Mouse (Mus musculus) hindbrain, embryonic 11.5 days (tissue): ENCODE data around the gene Cntnap5b. TPM values are rescaled to one million over a fixed set of nuclear protein-coding genes. Genes with fewer than 3 reads are reported as not detected.
A peak's percentile ranks its signal among the peaks of the same experiment; 100 is the strongest.

Experiments
- ATAC-seq: fragments of 200-750 bp; cut with Nextera tagmentation; 2 replicates; pipeline ENCODE4 v1.8.0; 2017; ENCODE audit warnings: mild to moderate bottlenecking, moderate TSS enrichment, moderate library complexity; ENCODE audit not compliant: low FRiP score
- DNase-seq: peaks from one replicate; pipeline ENCODE4 v3.0.0-alpha.2; 2015; ENCODE audit warnings: low spot score
- H3K27ac ChIP-seq: fragments of 300-500 bp; sonication (generic); 2 replicates; pipeline ENCODE4 v1.5.1; 2014; ENCODE audit warnings: mild to moderate bottlenecking, low read depth, low read length
- H3K27me3 ChIP-seq: fragments of 300-500 bp; sonication (generic); 2 replicates; pipeline ENCODE4 v1.6.1; 2014; ENCODE audit warnings: mild to moderate bottlenecking, low read length, moderate library complexity, mixed read lengths; ENCODE audit not compliant: control insufficient read depth, insufficient read depth
- H3K36me3 ChIP-seq: fragments of 300-500 bp; sonication (generic); 2 replicates; pipeline ENCODE4 v1.6.1; 2014; ENCODE audit warnings: mild to moderate bottlenecking, low read length, moderate library complexity, mixed read lengths; ENCODE audit not compliant: control insufficient read depth, insufficient read depth
- H3K4me1 ChIP-seq: fragments of 300-500 bp; sonication (generic); replicated peaks from 2 replicates; pipeline ENCODE4 v1.6.1; 2014; ENCODE audit warnings: low read length, mixed read lengths; ENCODE audit not compliant: control insufficient read depth, insufficient read depth
- H3K4me2 ChIP-seq: fragments of 300-500 bp; sonication (generic); replicated peaks from 2 replicates; pipeline ENCODE4 v1.6.1; 2014; ENCODE audit warnings: mild to moderate bottlenecking, low read depth, low read length
- H3K4me3 ChIP-seq: fragments of 300-500 bp; sonication (generic); 2 replicates; pipeline ENCODE4 v1.5.1; 2014; ENCODE audit warnings: low read depth, low read length
- H3K9ac ChIP-seq: fragments of 300-500 bp; sonication (generic); 2 replicates; pipeline ENCODE4 v1.6.1; 2014; ENCODE audit warnings: low read depth, low read length
- H3K9me3 ChIP-seq: fragments of 300-500 bp; sonication (generic); 2 replicates; pipeline ENCODE4 v1.6.1; 2016; ENCODE audit warnings: low read length; ENCODE audit not compliant: control insufficient read depth
- WGBS: fragments of 180-500 bp; shearing (Covaris S2); extraction: QIAGEN DNeasy Blood & Tissue Kit; methylation state at CpG from one replicate; pipeline ENCODE4 v1.1.7; 2014; 5-methylcytosine and 5-hydroxymethylcytosine counted together
- polyA plus RNA-seq: library from polyadenylated mRNA; unstranded; fragments of >200 nt; fragmentation: Nextera tagmentation; extraction: Ambion mirVana; gene quantifications from 2 replicates; pipeline ENCODE4 v1.2.1, GENCODE M21; 2014

Gene Cntnap5b
- polyA plus RNA-seq = 0.28 and 0.39 TPM in 2 replicates

- H3K4me2 ChIP-seq = peak within 1 kb of the TSS; percentile 42
- peak within 1 kb of the TSS; percentile 24 for H3K4me3 ChIP-seq
- no peaks in the 10 kb centered on the region for H3K36me3 ChIP-seq
- no peaks in the 10 kb centered on the region for H3K4me1 ChIP-seq
- DNase-seq (no peak), ATAC-seq (peak; percentile 51; the same call in 1 of the 2 replicates)
- H3K27ac ChIP-seq = no peak within 1 kb of the TSS
- H3K9ac ChIP-seq = no peak within 1 kb of the TSS
- H3K27me3 ChIP-seq = no peaks in the 10 kb centered on the region
- 28% methylated on average over 7 of the region's 7 CpGs for WGBS
- no peaks in the 10 kb centered on the region for H3K9me3 ChIP-seq
Measured at GRCm38 (mm10) chr1:99772614-99773013, at the start of gene Cntnap5b. Gene Cntnap5b (plus strand): TSS chr1:99772765.

- DNase-seq (no peak), ATAC-seq (no peak)
- H3K27ac ChIP-seq = no peak overlapping the region
- WGBS = 84% methylated on average over 1 of the region's 1 CpGs
- no peak overlapping the region for H3K4me2 ChIP-seq
- no peak overlapping the region for H3K4me3 ChIP-seq
- H3K36me3 ChIP-seq = no peaks in the 10 kb centered on the region
- H3K4me1 ChIP-seq = no peaks in the 10 kb centered on the region
- no peaks in the 10 kb centered on the region for H3K27me3 ChIP-seq
- H3K9ac ChIP-seq = no peak overlapping the region
- H3K9me3 ChIP-seq = no peaks in the 10 kb centered on the region
Measured at GRCm38 (mm10) chr1:99759996-99760395, 12.6 kb upstream of the Cntnap5b start.

GRCm38 (mm10) chr1:99772183-99772582 lies 382 bp upstream of the Cntnap5b start:
- H3K4me3 ChIP-seq = peak overlapping the region; percentile 24

GRCm38 (mm10) chr1:99774144-99774543 lies 1.6 kb downstream of the Cntnap5b start:
- ATAC-seq (peak; percentile 22; the same call in 1 of the 2 replicates), DNase-seq (peak; percentile 46)
- 7% methylated on average over 4 of the region's 4 CpGs for WGBS
- Histone ChIP-seq H3K9me3 (no peaks in the 10 kb centered on the region), H3K4me1 (no peaks in the 10 kb centered on the region), H3K27ac (no peak overlapping the region), H3K9ac (no peak overlapping the region), H3K27me3 (no peaks in the 10 kb centered on the region), H3K4me2 (no peak overlapping the region), H3K4me3 (no peak overlapping the region), H3K36me3 (no peaks in the 10 kb centered on the region)

More at GRCm38 (mm10) chr1:99772183-99772582, 382 bp upstream of the Cntnap5b start:
- under 1% methylated on average over 19 of the region's 19 CpGs for WGBS
- Histone ChIP-seq H3K27ac (no peak overlapping the region), H3K4me2 (peak overlapping the region; percentile 42), H3K9me3 (no peaks in the 10 kb centered on the region), H3K4me1 (no peaks in the 10 kb centered on the region), H3K9ac (no peak overlapping the region), H3K36me3 (no peaks in the 10 kb centered on the region), H3K27me3 (no peaks in the 10 kb centered on the region)
- ATAC-seq (peak; percentile 88), DNase-seq (peak; percentile 88)

GRCm38 (mm10) chr1:99813334-99814110 lies 41.0 kb downstream of the Cntnap5b start:
- Histone ChIP-seq H3K4me1 (no peaks in the 10 kb centered on the region), H3K9me3 (no peaks in the 10 kb centered on the region), H3K27me3 (no peaks in the 10 kb centered on the region), H3K9ac (no peak overlapping the region), H3K27ac (no peak overlapping the region), H3K4me3 (no peak overlapping the region), H3K4me2 (no peak overlapping the region), H3K36me3 (no peaks in the 10 kb centered on the region)
- no peak for DNase-seq
- WGBS = 91% methylated on average over 6 of the region's 6 CpGs
- no peak for ATAC-seq

- DNase-seq (no peak), ATAC-seq (no peak)
- 95% methylated on average over 3 of the region's 3 CpGs for WGBS
- Histone ChIP-seq H3K9ac (no peak overlapping the region), H3K27ac (no peak overlapping the region), H3K9me3 (no peaks in the 10 kb centered on the region), H3K4me1 (no peaks in the 10 kb centered on the region), H3K4me2 (no peak overlapping the region), H3K36me3 (no peaks in the 10 kb centered on the region), H3K4me3 (no peak overlapping the region), H3K27me3 (no peaks in the 10 kb centered on the region)
Measured at GRCm38 (mm10) chr1:99872344-99872743, 99.8 kb downstream of the Cntnap5b start.

GRCm38 (mm10) chr1:99907774-99908173 lies 135.2 kb downstream of the Cntnap5b start:
- no peaks in the 10 kb centered on the region for H3K27me3 ChIP-seq
- H3K36me3 ChIP-seq = no peaks in the 10 kb centered on the region
- no peak overlapping the region for H3K4me2 ChIP-seq
- DNase-seq (no peak), ATAC-seq (0 out of 2 replicates have a peak, but pooled peaks have one; percentile 43)
- no peaks in the 10 kb centered on the region for H3K4me1 ChIP-seq
- WGBS = 73% methylated on average over 2 of the region's 2 CpGs
- H3K27ac ChIP-seq = no peak overlapping the region
- H3K9ac ChIP-seq = no peak overlapping the region
- no peaks in the 10 kb centered on the region for H3K9me3 ChIP-seq
- H3K4me3 ChIP-seq = no peak overlapping the region

- Histone ChIP-seq H3K36me3 (no peaks in the 10 kb centered on the region), H3K4me1 (no peaks in the 10 kb centered on the region), H3K9ac (no peak overlapping the region), H3K4me2 (no peak overlapping the region), H3K4me3 (no peak overlapping the region), H3K9me3 (no peaks in the 10 kb centered on the region), H3K27ac (no peak overlapping the region), H3K27me3 (no peaks in the 10 kb centered on the region)
- no peak for ATAC-seq
- no peak for DNase-seq
Measured at GRCm38 (mm10) chr1:99943515-99943914, 170.9 kb downstream of the Cntnap5b start.

GRCm38 (mm10) chr1:99959428-99959987 lies 186.9 kb downstream of the Cntnap5b start:
- H3K4me1 ChIP-seq = no peaks in the 10 kb centered on the region
- DNase-seq = no peak
- ATAC-seq = no peak

More at GRCm38 (mm10) chr1:99959428-99959987, 186.9 kb downstream of the Cntnap5b start:
- Histone ChIP-seq H3K4me2 (no peak overlapping the region), H3K36me3 (no peaks in the 10 kb centered on the region), H3K9me3 (no peaks in the 10 kb centered on the region), H3K9ac (no peak overlapping the region), H3K27me3 (no peaks in the 10 kb centered on the region), H3K4me3 (no peak overlapping the region), H3K27ac (no peak overlapping the region)
- WGBS = 30% methylated on average over 2 of the region's 2 CpGs
